Mouse (Mus musculus): ENCODE measurements around the gene Gm14409. TPM values are rescaled to one million over a fixed set of nuclear protein-coding genes. Genes with fewer than 3 reads are reported as not detected.
"Not testable (repeated sequence)": the region's sequence is repeated elsewhere in the genome, so short reads cannot be mapped to it uniquely, and the experiment has no call there.

Gm14409 gene
- total RNA-seq (2021), result 1 to 10 TPM in 1 of 2 experiments, under 1 TPM in 1; 0.74 to 1.0 TPM
- long read RNA-seq, experiment 1, result 0 reads
- long read RNA-seq, experiment 2, result 0 reads

- DNase-seq; intact Hi-C loops (cut with DNase I): not testable (repeated sequence)
Measured at GRCm38 (mm10) chr2:177266936-177267335, at the start of gene Gm14409. Gene Gm14409 (minus strand): TSS chr2:177267036.

GRCm38 (mm10) chr2:177309627-177310026 is 42.8 kb upstream of the Gm14409 start:
- intact Hi-C loops (cut with DNase I); DNase-seq: not testable (repeated sequence)

GRCm38 (mm10) chr2:177304980-177305379 is 38.1 kb upstream of the Gm14409 start:
- intact Hi-C loops (cut with DNase I); DNase-seq: not testable (repeated sequence)

GRCm38 (mm10) chr2:177283701-177284100 is 16.9 kb upstream of the Gm14409 start:
- DNase-seq; intact Hi-C loops (cut with DNase I): not testable (repeated sequence)

- intact Hi-C loops (cut with DNase I); DNase-seq: not testable (repeated sequence)
Measured at GRCm38 (mm10) chr2:177277754-177278153, 10.9 kb upstream of the Gm14409 start.

DNA sequence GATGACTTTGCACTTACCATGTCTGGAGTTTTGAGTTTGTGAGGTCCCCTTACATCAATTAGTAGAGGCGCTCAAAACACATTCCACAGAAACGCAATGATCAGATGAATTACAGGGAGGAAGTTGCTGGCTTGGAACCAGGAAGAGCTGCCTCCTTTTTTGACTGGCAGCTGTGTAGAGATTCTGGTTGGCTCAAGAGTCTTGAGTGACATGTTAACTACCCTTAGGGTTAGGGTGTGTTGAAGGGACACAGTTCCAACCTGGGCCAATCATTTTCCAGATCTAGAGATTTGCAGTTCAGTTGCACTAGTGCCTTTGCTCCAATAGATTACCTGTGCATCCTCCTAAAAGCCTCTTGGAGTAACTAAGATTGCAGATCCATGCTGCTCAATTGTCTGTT is 5.4 kb upstream of the Gm14409 start:
- DNase-seq; intact Hi-C loops (cut with DNase I): not testable (repeated sequence)

DNA sequence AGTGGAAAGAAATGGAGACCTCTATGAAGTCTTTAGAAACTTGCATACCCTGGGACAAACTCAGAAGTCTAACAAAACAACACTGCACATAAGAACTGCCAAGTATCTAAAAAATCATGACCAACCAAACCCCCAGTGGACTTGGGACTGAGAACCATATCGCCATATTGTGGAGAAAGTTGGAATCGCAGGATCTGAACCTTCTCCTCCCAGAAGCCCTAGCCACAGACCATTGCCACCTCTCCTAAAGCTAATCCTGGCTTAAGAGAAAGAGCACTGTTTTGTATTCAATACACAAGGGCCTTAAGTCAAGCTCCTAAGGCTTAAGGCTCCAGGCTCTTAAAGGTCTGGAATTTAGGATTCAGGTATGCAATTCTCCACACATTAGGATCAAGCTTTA is 19.4 kb downstream of the Gm14409 start:
- DNase-seq; intact Hi-C loops (cut with DNase I): not testable (repeated sequence)

GRCm38 (mm10) chr2:177230461-177230860 is 36.4 kb downstream of the Gm14409 start:
- intact Hi-C loops (cut with DNase I); DNase-seq: not testable (repeated sequence)

Other genes starting within 250 kb of the Gm14409 start
- gene Gm14401, start 192.7 kb downstream of the Gm14409 start, total RNA-seq (2021), result 1 to 10 TPM in 1 of 2 experiments, under 1 TPM in 1; 0.84 to 1.0 TPM
- 10 to 100 TPM; 10.3 to 10.4 TPM for gene Gm14410, start 60.6 kb downstream of the Gm14409 start, total RNA-seq (2021)
- gene Gm14412, start 57.3 kb upstream of the Gm14409 start, total RNA-seq (2021), result 1 to 10 TPM; 1.6 TPM
- 10 to 100 TPM in 1 of 2 experiments, 1 to 10 TPM in 1; 9.7 to 11.0 TPM for gene Gm14418, start 131.3 kb upstream of the Gm14409 start, total RNA-seq (2021)
- gene Zfp970, start 197.7 kb upstream of the Gm14409 start, total RNA-seq (2021), result 10 to 100 TPM; 29.9 to 35.6 TPM
- 10 to 100 TPM; 17.5 to 28.2 TPM for gene Gm14403, start 231.2 kb upstream of the Gm14409 start, total RNA-seq (2021)